Mouse (Mus musculus) urinary bladder, postnatal 25 days (tissue): ENCODE results near the gene Afg3l1.
"Not testable (repeated sequence)": the region's sequence is repeated elsewhere in the genome, so short reads cannot be mapped to it uniquely, and the experiment has no call there.

ENCODE experiments used
- DNase-seq: peaks from one replicate; pipeline ENCODE4 v3.0.0; 2022; ENCODE audit warnings: low spot score

Afg3l1 gene

GRCm38 (mm10) chr8:123467476-123467875, 10.2 kb upstream of the Afg3l1 start:
- DNase-seq = no peak

- DNase-seq = not testable (repeated sequence)
Measured at GRCm38 (mm10) chr8:123472991-123473390, 4.7 kb upstream of the Afg3l1 start.

GRCm38 (mm10) chr8:123474549-123474948, 3.2 kb upstream of the Afg3l1 start:
- not testable (repeated sequence) for DNase-seq

GRCm38 (mm10) chr8:123476911-123477736, 579 bp upstream of the Afg3l1 start:
- DNase-seq = peak; percentile 13

GRCm38 (mm10) chr8:123478456-123479218, 934 bp downstream of the Afg3l1 start:
- no peak for DNase-seq

GRCm38 (mm10) chr8:123482627-123483026, 4.9 kb downstream of the Afg3l1 start:
- no peak for DNase-seq

GRCm38 (mm10) chr8:123491280-123492075, 13.8 kb downstream of the Afg3l1 start:
- DNase-seq = no peak

- DNase-seq = no peak
Measured at GRCm38 (mm10) chr8:123492898-123493297, 15.2 kb downstream of the Afg3l1 start.

DNA sequence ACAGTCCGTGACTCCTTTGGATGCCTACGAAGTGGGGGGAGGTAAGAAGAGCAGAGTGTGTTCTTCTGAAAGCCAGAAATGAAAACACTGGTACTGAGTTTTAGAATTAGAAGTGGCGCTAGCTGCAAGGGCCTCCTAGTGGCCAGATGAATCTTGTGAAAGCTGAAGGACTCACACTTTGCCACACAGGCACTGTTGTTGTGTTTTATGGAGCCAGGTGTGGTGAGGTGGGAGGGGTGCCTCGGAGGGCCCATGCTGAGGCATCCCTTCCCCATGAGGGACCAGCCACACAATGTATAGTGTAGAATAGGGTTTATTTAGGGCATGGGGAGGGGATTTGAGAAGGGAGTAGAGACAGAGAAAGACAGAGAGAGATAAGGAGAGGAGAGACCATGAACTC, 20.0 kb downstream of the Afg3l1 start:
- DNase-seq = no peak

- no peak for DNase-seq
Measured at GRCm38 (mm10) chr8:123498963-123499362, 21.3 kb downstream of the Afg3l1 start.

- no peak for DNase-seq
Measured at GRCm38 (mm10) chr8:123499556-123499955, 21.9 kb downstream of the Afg3l1 start.

DNA sequence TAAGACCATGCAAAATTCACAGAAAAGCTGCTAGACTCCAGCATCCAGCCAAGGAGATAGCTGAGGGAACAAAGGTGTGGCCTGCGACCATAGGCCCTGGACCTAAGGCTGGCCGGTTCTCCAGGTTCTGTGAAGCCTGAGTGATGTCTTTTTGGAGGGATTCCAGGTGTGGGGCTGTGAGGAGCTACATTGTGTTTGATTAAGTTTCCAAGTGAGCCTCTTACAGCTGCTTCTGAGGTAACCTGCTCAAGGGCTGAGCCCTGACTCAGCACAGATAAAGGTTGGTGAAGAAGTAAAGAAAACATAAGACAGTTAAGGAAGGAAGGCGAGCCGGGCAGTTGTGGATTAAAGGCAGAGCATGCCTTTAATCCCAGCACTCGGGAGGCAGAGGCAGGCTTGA, 24.5 kb downstream of the Afg3l1 start:
- no peak for DNase-seq

GRCm38 (mm10) chr8:123503801-123504467, 26.2 kb downstream of the Afg3l1 start:
- DNase-seq = no peak

DNA sequence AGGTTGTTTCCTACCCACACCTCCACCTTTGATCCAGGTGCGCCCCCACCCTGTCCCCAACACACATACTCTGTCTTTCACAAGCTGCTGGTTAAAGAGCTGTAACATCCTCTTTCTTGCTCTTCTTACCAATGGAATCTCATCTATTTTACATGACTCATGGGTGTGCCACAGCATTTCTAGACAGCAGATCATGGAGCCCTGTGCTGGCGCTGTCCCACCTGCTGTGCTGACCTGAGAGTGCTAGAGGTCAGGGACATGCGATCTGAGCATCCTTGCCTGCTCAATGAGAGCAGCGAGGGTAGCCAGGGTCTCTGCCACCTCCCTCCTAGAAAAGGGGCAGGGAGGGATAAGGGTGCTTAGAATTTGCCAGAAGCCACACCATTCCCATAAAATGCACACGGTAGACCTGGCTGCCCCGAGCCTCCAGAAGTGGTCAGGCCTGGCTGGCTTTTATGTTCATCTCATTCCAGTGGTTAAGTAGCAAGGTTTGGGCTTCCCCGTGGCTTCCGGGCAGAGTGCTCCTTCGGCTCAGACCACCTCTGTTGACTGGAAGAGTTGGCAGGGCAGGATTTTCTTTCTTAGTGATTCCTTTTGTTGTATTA, 27.0 kb downstream of the Afg3l1 start:
- DNase-seq = no peak

GRCm38 (mm10) chr8:123505267-123505666, 27.6 kb downstream of the Afg3l1 start:
- DNase-seq = no peak

- no peak for DNase-seq
Measured at GRCm38 (mm10) chr8:123505695-123506094, 28.0 kb downstream of the Afg3l1 start.

- no peak for DNase-seq
Measured at GRCm38 (mm10) chr8:123507153-123507552, 29.4 kb downstream of the Afg3l1 start.

- no peak for DNase-seq
Measured at GRCm38 (mm10) chr8:123510819-123511218, 33.1 kb downstream of the Afg3l1 start.

DNA sequence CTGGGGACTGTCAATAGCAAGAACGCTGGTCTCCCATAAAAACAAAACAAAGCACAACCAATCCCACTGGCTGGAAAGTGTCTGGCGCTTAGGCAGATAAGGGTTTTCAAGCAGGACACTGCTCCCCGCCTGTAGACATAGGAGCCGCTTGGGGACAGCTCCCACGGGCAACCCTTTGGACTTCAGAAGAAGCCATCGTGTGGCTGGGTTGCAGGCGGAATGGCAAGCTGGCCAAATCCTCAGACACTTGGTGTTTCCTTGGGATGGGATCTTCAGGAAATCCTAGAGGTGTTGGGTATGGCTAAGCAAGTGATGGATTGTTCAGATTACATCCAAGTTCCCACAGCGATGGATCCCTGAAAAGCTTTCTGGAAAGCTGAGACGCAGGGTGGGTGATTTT, 36.4 kb downstream of the Afg3l1 start:
- DNase-seq = no peak

GRCm38 (mm10) chr8:123514781-123515539, 37.3 kb downstream of the Afg3l1 start, which contains the start of gene Dbndd1:
Dbndd1 (minus strand) TSS chr8:123515463.
- DNase-seq = peak; percentile 38

GRCm38 (mm10) chr8:123515540-123515897, 37.8 kb downstream of the Afg3l1 start:
- DNase-seq = no peak
